Mouse (Mus musculus) 3134 (cell line): ENCODE measurements around the gene S100a8.

Experiments used
- DNase-seq: peaks from one replicate; pipeline ENCODE4 v3.0.0-alpha.2; 2011; ENCODE audit warnings: low spot score; ENCODE audit not compliant: insufficient read length; ENCODE audit errors: extremely low read depth

The S100a8 gene

DNA sequence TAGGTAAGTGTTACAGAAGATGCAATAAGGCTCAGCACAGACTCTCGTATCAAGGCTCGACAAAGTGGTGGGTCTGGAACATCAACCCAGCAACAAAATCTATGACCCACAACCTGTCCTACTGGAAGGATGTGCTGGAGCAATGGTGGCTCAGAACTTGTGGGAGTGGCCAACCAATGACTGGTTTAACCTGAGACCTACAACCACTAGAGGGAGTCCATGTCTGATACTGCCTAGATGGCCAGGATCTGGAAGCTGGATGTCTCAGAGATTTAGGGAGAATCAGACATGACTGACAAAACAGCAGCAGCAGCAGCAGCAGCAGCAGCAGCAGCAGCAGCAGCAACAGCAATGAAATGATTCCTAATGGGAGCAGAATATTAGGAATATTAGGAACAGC lies 4.6 kb upstream of the S100a8 start:
- no peak for DNase-seq

DNA sequence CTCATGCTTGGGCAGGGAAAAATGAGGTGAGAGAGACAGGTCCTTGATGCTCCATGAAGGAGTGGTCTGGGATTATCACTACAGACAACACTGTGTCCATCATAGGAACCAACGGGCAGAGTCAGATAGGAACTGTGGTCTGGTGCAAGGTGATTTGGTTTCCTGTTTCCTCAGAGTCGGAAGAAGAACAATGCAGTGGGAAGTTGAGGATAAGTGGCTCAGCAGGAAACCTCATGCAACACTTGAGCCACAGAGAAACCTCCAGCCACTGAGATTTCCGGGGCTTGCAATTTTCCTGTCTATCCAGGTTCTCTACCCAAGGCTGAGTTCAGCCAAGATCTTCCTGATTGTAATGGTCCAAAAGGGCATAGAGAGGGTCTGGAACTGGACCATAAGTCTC lies 9.9 kb downstream of the S100a8 start:
- DNase-seq, result no peak

GRCm38 (mm10) chr3:90683929-90684328 lies 15.2 kb downstream of the S100a8 start:
- no peak for DNase-seq

DNA sequence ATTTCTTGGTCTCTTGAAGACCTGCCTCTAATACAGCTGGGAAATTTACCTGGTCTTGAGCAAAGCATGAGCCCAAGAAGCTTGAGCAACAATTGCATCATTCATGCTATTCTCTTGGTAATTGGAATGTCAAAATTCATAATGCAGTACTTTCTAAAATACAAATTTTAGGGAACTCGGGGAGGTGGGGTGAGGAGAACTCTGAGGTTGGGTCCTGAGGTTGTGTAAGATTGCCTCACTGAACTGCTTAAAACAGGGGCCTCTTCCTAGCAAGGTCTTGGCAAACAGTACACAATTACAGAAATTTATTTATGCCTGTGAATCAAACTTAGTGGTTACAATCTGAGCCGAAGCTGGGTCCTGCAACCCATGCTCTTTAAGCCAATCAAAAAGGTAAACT lies 18.1 kb downstream of the S100a8 start:
- no peak for DNase-seq

DNA sequence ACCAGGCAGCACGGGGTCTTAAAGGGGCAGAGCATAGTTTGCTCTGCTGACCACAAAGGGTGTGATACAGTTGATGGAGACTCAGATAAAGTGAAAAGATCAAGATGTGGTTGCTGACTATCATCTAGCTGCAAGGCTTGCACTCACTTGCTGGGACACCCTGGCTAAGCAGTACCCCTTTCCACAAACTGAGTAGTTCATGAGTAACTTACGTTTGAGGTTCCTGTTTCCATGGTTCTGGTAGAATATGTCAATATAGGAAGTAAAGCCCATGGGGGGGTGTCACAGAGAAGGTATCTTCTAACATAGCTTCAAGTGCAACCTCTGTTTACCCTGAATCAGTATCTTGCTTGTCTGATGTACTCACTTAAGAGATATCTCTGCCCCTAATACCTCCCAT lies 24.7 kb downstream of the S100a8 start:
- DNase-seq, result no peak

GRCm38 (mm10) chr3:90695613-90696012 lies 26.8 kb downstream of the S100a8 start, which contains the start of gene S100a9:
S100a9 (minus strand) TSS chr3:90695721.
- no peak for DNase-seq

GRCm38 (mm10) chr3:90702244-90702643 lies 33.5 kb downstream of the S100a8 start:
- DNase-seq, result no peak

DNA sequence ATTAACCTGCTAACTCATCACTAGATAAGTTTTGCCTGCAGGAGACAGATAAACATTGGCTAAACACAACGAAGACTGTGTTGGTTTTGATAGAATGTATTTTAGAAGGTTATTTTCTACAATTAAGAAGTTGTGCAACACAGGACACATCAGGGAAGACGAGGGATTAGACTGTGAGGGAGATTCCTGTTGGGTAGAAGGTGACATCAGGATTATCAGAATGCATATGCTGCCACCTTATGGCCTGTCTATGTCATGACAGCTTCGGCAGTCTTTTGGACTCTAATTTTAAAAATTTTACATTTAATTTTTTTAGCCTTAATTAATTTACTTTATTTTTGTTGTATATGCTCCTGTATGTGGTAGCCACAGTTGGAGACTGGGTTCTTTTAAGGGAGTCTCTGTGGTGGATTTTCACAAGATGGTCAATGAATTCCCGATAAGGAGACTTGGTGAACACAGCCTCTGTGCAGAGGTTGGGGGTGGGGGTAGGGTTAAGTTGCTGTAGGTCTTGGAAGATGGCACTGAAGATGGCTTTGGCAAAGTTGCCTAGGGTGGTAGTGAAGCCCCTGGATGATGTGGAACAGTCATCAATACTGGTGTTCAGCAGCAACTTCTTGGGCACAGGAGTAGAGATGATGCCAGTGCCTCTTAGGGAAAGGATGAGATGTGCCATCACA lies 39.9 kb downstream of the S100a8 start:
- no peak for DNase-seq

GRCm38 (mm10) chr3:90709591-90710460 lies 41.0 kb downstream of the S100a8 start:
- DNase-seq, result peak; percentile 67
